Mouse (Mus musculus) embryonic facial prominence, embryonic 11.5 days (tissue): ENCODE data around the gene Ggta1. TPM values are rescaled to one million over a fixed set of nuclear protein-coding genes. Genes with fewer than 3 reads are reported as not detected.

Experiments used
- ATAC-seq: fragments of 200-750 bp; cut with Nextera tagmentation; replicated peaks from 2 replicates; pipeline ENCODE4 v1.8.0; 2017; ENCODE audit warnings: low read depth; ENCODE audit not compliant: insufficient number of reproducible peaks, low FRiP score, low TSS enrichment
- DNase-seq: peaks from one replicate; pipeline ENCODE4 v3.0.0-alpha.2; 2015; ENCODE audit warnings: low spot score
- H3K27ac ChIP-seq: fragments of 300-500 bp; sonication (generic); replicated peaks from 2 replicates; pipeline ENCODE4 v1.5.1; 2014; ENCODE audit warnings: mild to moderate bottlenecking, low read depth, low read length, control low read depth
- H3K27me3 ChIP-seq: fragments of 300-500 bp; sonication (generic); 2 replicates; pipeline ENCODE4 v1.6.1; 2014; ENCODE audit warnings: mild to moderate bottlenecking, low read length, moderate library complexity, mixed read lengths; ENCODE audit not compliant: control insufficient read depth, insufficient read depth
- H3K36me3 ChIP-seq: fragments of 300-500 bp; sonication (generic); replicated peaks from 2 replicates; pipeline ENCODE4 v1.6.1; 2014; ENCODE audit warnings: low read depth, mild to moderate bottlenecking, low read length, moderate library complexity, mixed read lengths; ENCODE audit not compliant: control insufficient read depth, insufficient read depth
- H3K4me1 ChIP-seq: fragments of 300-500 bp; sonication (generic); 2 replicates; pipeline ENCODE4 v1.6.1; 2014; ENCODE audit warnings: low read length, mixed read lengths; ENCODE audit not compliant: control insufficient read depth, insufficient read depth
- H3K4me2 ChIP-seq: fragments of 300-500 bp; sonication (generic); 2 replicates; pipeline ENCODE4 v1.6.1; 2014; ENCODE audit warnings: low read depth, mild to moderate bottlenecking, control low read depth, low read length, moderate library complexity
- H3K4me3 ChIP-seq: fragments of 300-500 bp; sonication (generic); 2 replicates; pipeline ENCODE4 v1.5.1; 2014; ENCODE audit warnings: low read depth, low read length, control low read depth
- H3K9ac ChIP-seq: fragments of 300-500 bp; sonication (generic); replicated peaks from 2 replicates; pipeline ENCODE4 v1.6.1; 2014; ENCODE audit warnings: mild to moderate bottlenecking, control low read depth, low read length
- H3K9me3 ChIP-seq: fragments of 300-500 bp; sonication (generic); replicated peaks from 2 replicates; pipeline ENCODE4 v1.6.1; 2016; ENCODE audit warnings: mild to moderate bottlenecking, low read length, inconsistent platforms, mixed read lengths; ENCODE audit not compliant: control insufficient read depth
- WGBS: fragments of 180-500 bp; shearing (Covaris S2); extraction: QIAGEN DNeasy Blood & Tissue Kit; methylation state at CpG from one replicate; pipeline ENCODE4 v1.1.7; 2014; 5-methylcytosine and 5-hydroxymethylcytosine counted together
- polyA plus RNA-seq: library from polyadenylated mRNA; unstranded; fragments of >200 nt; fragmentation: Nextera tagmentation; extraction: Ambion mirVana; gene quantifications from 2 replicates; pipeline ENCODE4 v1.2.1, GENCODE M21; 2014

The Ggta1 gene
- polyA plus RNA-seq, 1 experiment from 2014 or later = 7.9 TPM

- no peaks in the 10 kb centered on the region for H3K27me3 ChIP-seq
- H3K27ac ChIP-seq = no peak overlapping the region
- no peak for ATAC-seq
- 91% methylated on average over 7 of the region's 7 CpGs for whole genome bisulfite sequencing
- H3K9me3 ChIP-seq = no peaks in the 10 kb centered on the region
- DNase-seq = no peak
- no peak overlapping the region for H3K9ac ChIP-seq
- H3K4me2 ChIP-seq = no peak overlapping the region
- no peak overlapping the region for H3K4me3 ChIP-seq
- H3K4me1 ChIP-seq = no peaks in the 10 kb centered on the region
- H3K36me3 ChIP-seq = no peaks in the 10 kb centered on the region
Measured at GRCm38 (mm10) chr2:35400739-35401138, 62.3 kb downstream of the Ggta1 start.

- Histone ChIP-seq H3K27ac (no peak overlapping the region), H3K4me2 (no peak overlapping the region), H3K9me3 (no peaks in the 10 kb centered on the region), H3K9ac (no peak overlapping the region), H3K4me1 (no peaks in the 10 kb centered on the region), H3K4me3 (no peak overlapping the region), H3K36me3 (no peaks in the 10 kb centered on the region), H3K27me3 (no peaks in the 10 kb centered on the region)
- WGBS = 83% methylated on average over 6 of the region's 6 CpGs
- ATAC-seq = no peak
- no peak for DNase-seq
Measured at GRCm38 (mm10) chr2:35398184-35398828, 64.7 kb downstream of the Ggta1 start.

GRCm38 (mm10) chr2:35397590-35398173 lies 65.3 kb downstream of the Ggta1 start:
- no peak overlapping the region for H3K4me2 ChIP-seq
- no peaks in the 10 kb centered on the region for H3K36me3 ChIP-seq
- H3K4me1 ChIP-seq = no peaks in the 10 kb centered on the region
- no peak overlapping the region for H3K9ac ChIP-seq
- DNase-seq (peak; percentile 79), ATAC-seq (no peak)
- no peak overlapping the region for H3K4me3 ChIP-seq
- no peak overlapping the region for H3K27ac ChIP-seq
- no peaks in the 10 kb centered on the region for H3K27me3 ChIP-seq
- no peaks in the 10 kb centered on the region for H3K9me3 ChIP-seq
- WGBS = 56% methylated on average over 11 of the region's 11 CpGs

DNA sequence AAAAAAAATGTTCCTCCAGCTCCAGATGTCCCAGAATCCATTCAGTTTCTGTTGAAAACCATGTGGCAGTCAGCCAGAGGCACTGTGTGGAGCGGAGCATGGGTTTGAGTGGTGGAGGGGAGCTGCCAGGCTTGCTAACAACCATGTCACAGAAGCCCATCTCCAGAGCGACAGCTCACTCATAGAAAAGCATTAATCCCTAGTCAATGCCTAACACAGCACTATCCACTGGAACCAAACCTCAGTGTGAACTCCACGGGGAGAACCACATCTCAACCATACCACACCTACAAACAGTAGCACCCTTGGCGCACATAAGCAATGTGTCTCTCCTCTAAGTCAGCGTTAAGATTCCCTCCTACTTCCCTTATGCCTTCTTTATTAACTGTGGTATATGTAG lies 65.9 kb downstream of the Ggta1 start, which contains the start of gene 4930402F06Rik:
4930402F06Rik (minus strand) TSS at position 80 of the 400 bp plus-strand sequence.
- H3K36me3 ChIP-seq = no peaks in the 10 kb centered on the region
- no peak within 1 kb of the TSS for H3K27ac ChIP-seq
- H3K4me2 ChIP-seq = no peak within 1 kb of the TSS
- no peaks in the 10 kb centered on the region for H3K4me1 ChIP-seq
- H3K27me3 ChIP-seq = no peaks in the 10 kb centered on the region
- ATAC-seq (no peak), DNase-seq (no peak)
- no peak within 1 kb of the TSS for H3K4me3 ChIP-seq
- 74% methylated on average over 5 of the region's 5 CpGs for WGBS
- H3K9me3 ChIP-seq = no peaks in the 10 kb centered on the region
- H3K9ac ChIP-seq = no peak within 1 kb of the TSS

GRCm38 (mm10) chr2:35385441-35385871 lies 77.6 kb downstream of the Ggta1 start:
- Histone ChIP-seq H3K9me3 (no peaks in the 10 kb centered on the region), H3K27me3 (no peaks in the 10 kb centered on the region), H3K27ac (no peak overlapping the region), H3K36me3 (no peaks in the 10 kb centered on the region), H3K9ac (no peak overlapping the region), H3K4me3 (no peak overlapping the region), H3K4me1 (no peaks in the 10 kb centered on the region), H3K4me2 (no peak overlapping the region)
- no peak for ATAC-seq
- WGBS = 83% methylated on average over 9 of the region's 9 CpGs
- no peak for DNase-seq

DNA sequence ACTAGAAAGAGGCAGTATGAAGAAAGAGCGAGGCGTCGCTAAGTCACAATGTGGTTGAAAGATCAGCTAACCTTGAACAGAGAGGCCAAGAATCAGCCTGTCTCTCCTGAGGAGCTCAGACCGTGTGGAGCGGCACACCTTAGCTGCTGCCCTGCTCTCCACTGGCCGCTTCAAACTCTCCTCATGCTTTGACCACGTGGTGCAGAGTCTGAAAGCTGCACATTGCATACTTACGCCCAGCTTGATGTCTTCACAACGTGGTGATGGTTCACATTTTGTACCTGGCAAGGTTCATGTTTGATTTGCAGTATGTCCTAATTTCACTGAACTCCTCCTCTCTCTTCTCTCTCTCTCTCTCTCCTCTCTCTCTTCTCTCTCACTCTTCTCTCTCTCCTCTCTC lies 83.7 kb downstream of the Ggta1 start:
- DNase-seq (no peak), ATAC-seq (no peak)
- Histone ChIP-seq H3K9ac (no peak overlapping the region), H3K4me2 (no peak overlapping the region), H3K9me3 (no peaks in the 10 kb centered on the region), H3K36me3 (no peaks in the 10 kb centered on the region), H3K4me3 (no peak overlapping the region), H3K27me3 (no peaks in the 10 kb centered on the region), H3K27ac (no peak overlapping the region), H3K4me1 (no peaks in the 10 kb centered on the region)
- WGBS = 74% methylated on average over 9 of the region's 9 CpGs

- Histone ChIP-seq H3K4me3 (no peak overlapping the region), H3K9ac (no peak overlapping the region), H3K27ac (no peak overlapping the region), H3K4me1 (no peaks in the 10 kb centered on the region), H3K27me3 (no peaks in the 10 kb centered on the region), H3K9me3 (no peaks in the 10 kb centered on the region), H3K36me3 (no peaks in the 10 kb centered on the region), H3K4me2 (no peak overlapping the region)
- WGBS = 68% methylated on average over 6 of the region's 6 CpGs
- ATAC-seq (no peak), DNase-seq (no peak)
Measured at GRCm38 (mm10) chr2:35377600-35377999, 85.4 kb downstream of the Ggta1 start.

DNA sequence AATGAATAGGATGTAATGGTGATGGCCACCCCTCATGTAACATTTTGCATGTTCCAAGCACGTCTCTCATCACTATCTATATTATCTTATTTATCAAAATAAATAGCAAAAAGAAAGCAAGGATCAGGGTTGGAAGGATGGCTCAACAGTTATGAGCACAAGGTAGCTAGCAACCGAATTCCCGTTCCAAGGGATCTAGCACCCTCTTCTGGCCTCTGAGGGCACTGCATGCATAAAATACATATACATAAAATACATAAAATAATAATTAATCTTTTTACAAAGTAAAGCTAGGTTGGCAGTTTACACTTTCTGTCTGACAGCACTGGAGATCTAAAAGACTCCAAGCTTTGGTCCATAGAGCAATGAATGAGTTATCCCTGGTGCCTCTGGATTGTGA lies 90.0 kb downstream of the Ggta1 start:
- Histone ChIP-seq H3K9me3 (no peaks in the 10 kb centered on the region), H3K9ac (no peak overlapping the region), H3K4me3 (no peak overlapping the region), H3K27me3 (no peaks in the 10 kb centered on the region), H3K27ac (no peak overlapping the region), H3K4me2 (no peak overlapping the region), H3K4me1 (no peaks in the 10 kb centered on the region), H3K36me3 (no peaks in the 10 kb centered on the region)
- DNase-seq (peak; percentile 69), ATAC-seq (no peak)
- WGBS = 17% methylated on average over 3 of the region's 3 CpGs
